Mouse (Mus musculus): Measurements from ENCODE around the gene Hvcn1.

DNA sequence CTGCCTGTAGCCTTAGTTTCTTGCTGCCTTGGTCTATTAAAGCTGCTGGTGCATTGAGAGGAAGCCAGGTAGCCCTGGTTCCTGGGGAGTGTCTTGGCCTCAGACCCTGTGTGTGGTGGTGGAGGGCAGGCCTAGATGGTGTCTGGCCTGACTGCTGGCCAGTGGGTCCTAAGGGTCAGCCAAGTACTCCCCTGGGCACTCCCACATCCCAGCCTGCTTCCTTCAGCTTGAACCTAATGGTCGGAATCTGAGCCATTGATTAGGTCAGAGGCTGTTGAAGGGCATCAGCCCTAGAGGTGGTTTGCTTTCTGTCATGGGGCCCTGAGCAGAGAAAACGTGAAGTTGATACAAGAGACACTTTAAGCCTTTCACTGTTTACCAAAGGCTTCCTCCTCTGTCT, 31.2 kb upstream of the Hvcn1 start:
- TF ChIP-seq CTCF (IDR thresholded peaks at IDR 0.05; ENCODE audit: low read depth, low read length) (no peak), GATA1 (IDR thresholded peaks at IDR 0.05; ENCODE audit: borderline replicate concordance, low read length) (no peak)
